Mouse (Mus musculus) cerebellum, postnatal 10 days (tissue): Measurements from ENCODE around the gene Pole4.
A peak's percentile ranks its signal among the peaks of the same experiment; 100 is the strongest.
"Not testable (repeated sequence)": the region's sequence is repeated elsewhere in the genome, so short reads cannot be mapped to it uniquely, and the experiment has no call there.

Experiments used
- DNase-seq, 2 experiments: peaks; one replicate each; pipeline ENCODE4 v3.0.0; 2021; ENCODE audit warnings: mixed read lengths in 2 of 2

Pole4 gene

GRCm38 (mm10) chr6:82714841-82715240 lies 9.7 kb upstream of the Pole4 start:
- peak in 1 of 2 experiments; percentile 41 for DNase-seq

GRCm38 (mm10) chr6:82714243-82714642 lies 9.1 kb upstream of the Pole4 start:
- DNase-seq = peak; percentile 91 to 92

- no peak for DNase-seq
Observed at GRCm38 (mm10) chr6:82707742-82708141, 2.6 kb upstream of the Pole4 start.

GRCm38 (mm10) chr6:82707241-82707640 lies 2.1 kb upstream of the Pole4 start:
- peak; percentile 55 to 61 for DNase-seq

- no peak for DNase-seq
Observed at GRCm38 (mm10) chr6:82703710-82704109, 1.5 kb downstream of the Pole4 start.

GRCm38 (mm10) chr6:82702593-82703017 lies 2.6 kb downstream of the Pole4 start:
- peak; percentile 97 to 98 for DNase-seq

GRCm38 (mm10) chr6:82701296-82701695 lies 3.9 kb downstream of the Pole4 start:
- DNase-seq = no peak

- no peak for DNase-seq
Observed at GRCm38 (mm10) chr6:82699831-82700230, 5.3 kb downstream of the Pole4 start.

- no peak for DNase-seq
Observed at GRCm38 (mm10) chr6:82696736-82697135, 8.4 kb downstream of the Pole4 start.

GRCm38 (mm10) chr6:82694668-82695067 lies 10.5 kb downstream of the Pole4 start:
- no peak for DNase-seq

- DNase-seq = no peak
Observed at GRCm38 (mm10) chr6:82689474-82689873, 15.7 kb downstream of the Pole4 start.

- DNase-seq = not testable (repeated sequence)
Observed at GRCm38 (mm10) chr6:82688586-82688985, 16.6 kb downstream of the Pole4 start.

- no peak for DNase-seq
Observed at GRCm38 (mm10) chr6:82684136-82684535, 21.0 kb downstream of the Pole4 start.

GRCm38 (mm10) chr6:82679286-82679685 lies 25.9 kb downstream of the Pole4 start:
- not testable (repeated sequence) for DNase-seq

- DNase-seq = peak in 1 of 2 experiments; percentile 15
Observed at GRCm38 (mm10) chr6:82677629-82678028, 27.5 kb downstream of the Pole4 start.

GRCm38 (mm10) chr6:82666480-82666879 lies 38.7 kb downstream of the Pole4 start:
- DNase-seq = no peak

GRCm38 (mm10) chr6:82653169-82653525 lies 52.0 kb downstream of the Pole4 start:
- no peak for DNase-seq

GRCm38 (mm10) chr6:82652521-82653168 lies 52.5 kb downstream of the Pole4 start:
- peak; percentile 96 to 97 for DNase-seq

GRCm38 (mm10) chr6:82649096-82649495 lies 56.1 kb downstream of the Pole4 start:
- peak; percentile 16 to 25 for DNase-seq

GRCm38 (mm10) chr6:82647940-82648655 lies 57.1 kb downstream of the Pole4 start:
- DNase-seq = no peak

GRCm38 (mm10) chr6:82647001-82647400 lies 58.2 kb downstream of the Pole4 start:
- DNase-seq = no peak

- DNase-seq = no peak
Observed at GRCm38 (mm10) chr6:82640046-82640445, 65.1 kb downstream of the Pole4 start.

- DNase-seq = not testable (repeated sequence)
Observed at GRCm38 (mm10) chr6:82625331-82625730, 79.8 kb downstream of the Pole4 start.

GRCm38 (mm10) chr6:82613201-82613600 lies 92.0 kb downstream of the Pole4 start:
- DNase-seq = no peak
